8 mouse cellular contexts compared by ENCODE assay signal in genomic region chr10:22140665-22141280, GRCm38 (mm10). TPM values are rescaled to one million over a fixed set of nuclear protein-coding genes. Genes with fewer than 3 reads are reported as not detected.
DNase-seq lines count a peak whose midpoint lies in the region; ATAC-seq and TF ChIP-seq lines count a peak whose summit lies in the region.

No protein-coding gene starts in this region.

- no peaks in the 10 kb centered on the region for H3K4me1 ChIP-seq in embryonic fibroblast, embryonic 13.5 days (ENCODE audit: control insufficient read depth, insufficient read depth, low read length)
- no peaks in the 10 kb centered on the region; the same call in 1 of the 2 replicates for H3K4me1 ChIP-seq in heart, embryonic 13.5 days
- no peaks in the 10 kb centered on the region for H3K4me1 ChIP-seq in kidney, postnatal 0 days (replicated peaks; ENCODE audit: insufficient read depth, low read length)
- H3K4me1 ChIP-seq in liver, embryonic 15.5 days (replicated peaks): no peaks in the 10 kb centered on the region; the same call in 1 of the 2 replicates
- no peaks in the 10 kb centered on the region for H3K4me1 ChIP-seq in neural tube, embryonic 12.5 days

- peak overlapping the region; percentile 32 for H3K4me3 ChIP-seq in embryonic fibroblast, embryonic 13.5 days (ENCODE audit: insufficient read depth, low read length)
- H3K4me3 ChIP-seq in heart, embryonic 13.5 days: peak overlapping the region; percentile 56
- H3K4me3 ChIP-seq in kidney, postnatal 0 days (replicated peaks; ENCODE audit: low read depth, low read length): peak overlapping the region; percentile 34
- H3K4me3 ChIP-seq in liver, embryonic 15.5 days (replicated peaks): 0 out of 2 replicates have a peak overlapping the region, but pooled peaks have one; percentile 21
- peak overlapping the region; percentile 41 for H3K4me3 ChIP-seq in neural tube, embryonic 12.5 days

- H3K27ac ChIP-seq in embryonic fibroblast, embryonic 13.5 days (ENCODE audit: insufficient read depth, low read length): no peak overlapping the region
- H3K27ac ChIP-seq in heart, embryonic 13.5 days (replicated peaks): no peak overlapping the region
- no peak overlapping the region for H3K27ac ChIP-seq in kidney, postnatal 0 days
- H3K27ac ChIP-seq in liver, embryonic 15.5 days (replicated peaks): no peak overlapping the region
- no peak overlapping the region for H3K27ac ChIP-seq in neural tube, embryonic 12.5 days

- peak; percentile 25; the same call in 1 of the 2 replicates for TF ChIP-seq CTCF in embryonic fibroblast, embryonic 13.5 days (IDR thresholded peaks at IDR 0.05; ENCODE audit: borderline replicate concordance, insufficient read depth, low read length)
- peak; percentile 82 for TF ChIP-seq CTCF in kidney, postnatal 0 days (IDR thresholded peaks at IDR 0.05; ENCODE audit: low read depth)

- H3K36me3 ChIP-seq in heart, embryonic 13.5 days: 0 out of 2 replicates have a peak, but pooled peaks cover 2% of the 10 kb centered on the region
- no peaks in the 10 kb centered on the region for H3K36me3 ChIP-seq in kidney, postnatal 0 days (ENCODE audit: insufficient read depth, low read length)
- H3K36me3 ChIP-seq in liver, embryonic 15.5 days (replicated peaks): no peaks in the 10 kb centered on the region
- no peaks in the 10 kb centered on the region for H3K36me3 ChIP-seq in neural tube, embryonic 12.5 days

- WGBS in heart, embryonic 13.5 days: under 1% methylated on average over 19 of the region's 19 CpGs
- WGBS in kidney, postnatal 0 days: 0% methylated on average over 19 of the region's 19 CpGs
- WGBS in liver, embryonic 15.5 days (ENCODE audit: insufficient replicate concordance): 3% methylated on average over 19 of the region's 19 CpGs
- WGBS in neural tube, embryonic 12.5 days: under 1% methylated on average over 19 of the region's 19 CpGs

- DNase-seq in 416B (ENCODE audit: low read depth): peak; percentile 25
- DNase-seq in adrenal gland, postnatal 36 days: peak; percentile 84 to 85
- peak; percentile 90 for DNase-seq in kidney, postnatal 0 days (ENCODE audit: low spot score)
- DNase-seq in testis, postnatal 14 days (ENCODE audit: low spot score): peak; percentile 43

- H3K9ac ChIP-seq in heart, embryonic 13.5 days: peak overlapping the region; percentile 79
- peak overlapping the region; percentile 36; the same call in 1 of the 2 replicates for H3K9ac ChIP-seq in kidney, postnatal 0 days (ENCODE audit: low read depth, low read length)
- H3K9ac ChIP-seq in liver, embryonic 15.5 days: no peak overlapping the region
- peak overlapping the region; percentile 55 for H3K9ac ChIP-seq in neural tube, embryonic 12.5 days

- peak overlapping the region; percentile 83 for H3K4me2 ChIP-seq in heart, embryonic 13.5 days
- H3K4me2 ChIP-seq in kidney, postnatal 0 days (ENCODE audit: low read length): peak overlapping the region; percentile 66
- H3K4me2 ChIP-seq in liver, embryonic 15.5 days: peak overlapping the region; percentile 56
- H3K4me2 ChIP-seq in neural tube, embryonic 12.5 days (replicated peaks): peak overlapping the region; percentile 71

- peak; percentile 21; the same call in 1 of the 2 replicates for TF ChIP-seq POLR2A in embryonic fibroblast, embryonic 13.5 days (IDR thresholded peaks at IDR 0.05; ENCODE audit: low read depth, low read length)

- H3K27me3 ChIP-seq in heart, embryonic 13.5 days (replicated peaks): no peaks in the 10 kb centered on the region
- no peaks in the 10 kb centered on the region for H3K27me3 ChIP-seq in kidney, postnatal 0 days (ENCODE audit: insufficient read depth, low read length)
- H3K27me3 ChIP-seq in liver, embryonic 15.5 days: 0 out of 2 replicates have a peak, but pooled peaks cover 5% of the 10 kb centered on the region
- no peaks in the 10 kb centered on the region for H3K27me3 ChIP-seq in neural tube, embryonic 12.5 days (replicated peaks)

- no peaks in the 10 kb centered on the region for H3K9me3 ChIP-seq in heart, embryonic 13.5 days
- H3K9me3 ChIP-seq in kidney, postnatal 0 days (replicated peaks; ENCODE audit: low read length): no peaks in the 10 kb centered on the region
- no peaks in the 10 kb centered on the region for H3K9me3 ChIP-seq in liver, embryonic 15.5 days (replicated peaks)
- no peaks in the 10 kb centered on the region for H3K9me3 ChIP-seq in neural tube, embryonic 12.5 days

- no peak for ATAC-seq in heart, embryonic 13.5 days (ENCODE audit: extremely low read depth, insufficient number of reproducible peaks, low FRiP score, low TSS enrichment)
- ATAC-seq in kidney, postnatal 0 days (replicated peaks; ENCODE audit: low FRiP score, low read depth): peak; percentile 27; the same call in 1 of the 2 replicates
- ATAC-seq in liver, embryonic 15.5 days (ENCODE audit: insufficient read depth): no peak
- ATAC-seq in neural tube, embryonic 12.5 days (ENCODE audit: low FRiP score, low read depth): peak; percentile 86

RNA-seq across cellular contexts. Expression of gene E030030I06Rik, which starts 8.3 kb away (rescaled TPM):
- 10 to 100 TPM; 11.2 to 12.8 TPM for total RNA-seq in adrenal gland, postnatal 36 days (2021)
- 1.7 and 2.2 TPM in 2 replicates for polyA plus RNA-seq in embryonic fibroblast, embryonic 13.5 days (2011; ENCODE audit: insufficient read length, low read depth, missing spikeins)
- polyA plus RNA-seq in heart, embryonic 13.5 days (2015; fragmentation: Nextera tagmentation; extraction: Ambion mirVana): 12.3 and 16.2 TPM in 2 replicates
- polyA plus RNA-seq in kidney, postnatal 0 days (2015; fragmentation: Nextera tagmentation; extraction: Ambion mirVana): 37.1 and 37.8 TPM in 2 replicates
- polyA plus RNA-seq in liver, embryonic 15.5 days (2015; fragmentation: Nextera tagmentation; extraction: Ambion mirVana): 2.5 and 3.1 TPM in 2 replicates
- polyA plus RNA-seq in neural tube, embryonic 12.5 days (2016; fragmentation: Nextera tagmentation; extraction: Ambion mirVana): 11.1 and 14.7 TPM in 2 replicates

RNA-seq across cellular contexts. Expression of gene Raet1e, which starts 17.6 kb away (rescaled TPM):
- 1 to 10 TPM in 1 of 2 experiments, under 1 TPM in 1; 0.46 to 1.9 TPM for total RNA-seq in adrenal gland, postnatal 36 days (2021)
- polyA plus RNA-seq in embryonic fibroblast, embryonic 13.5 days (2011; ENCODE audit: insufficient read length, low read depth, missing spikeins): 39.7 and 56.9 TPM in 2 replicates
- polyA plus RNA-seq in heart, embryonic 13.5 days (2015; fragmentation: Nextera tagmentation; extraction: Ambion mirVana): 2.9 and 3.5 TPM in 2 replicates
- polyA plus RNA-seq in kidney, postnatal 0 days (2015; fragmentation: Nextera tagmentation; extraction: Ambion mirVana): 6.8 and 7.2 TPM in 2 replicates
- 2.3 and 2.6 TPM in 2 replicates for polyA plus RNA-seq in liver, embryonic 15.5 days (2015; fragmentation: Nextera tagmentation; extraction: Ambion mirVana)
- polyA plus RNA-seq in neural tube, embryonic 12.5 days (2016; fragmentation: Nextera tagmentation; extraction: Ambion mirVana): 4.9 and 5.8 TPM in 2 replicates

RNA-seq across cellular contexts. Expression of gene H60b, which starts 17.6 kb away (rescaled TPM):
- under 1 TPM in 1 of 2 experiments, not detected in 1; 0.46 TPM for total RNA-seq in adrenal gland, postnatal 36 days (2021)
- 0.77 and 4.3 TPM in 2 replicates for polyA plus RNA-seq in embryonic fibroblast, embryonic 13.5 days (2011; ENCODE audit: insufficient read length, low read depth, missing spikeins)
- polyA plus RNA-seq in heart, embryonic 13.5 days (2015; fragmentation: Nextera tagmentation; extraction: Ambion mirVana): 0.25 and 0.50 TPM in 2 replicates
- 0.88 TPM in 2 replicates for polyA plus RNA-seq in kidney, postnatal 0 days (2015; fragmentation: Nextera tagmentation; extraction: Ambion mirVana)
- polyA plus RNA-seq in liver, embryonic 15.5 days (2015; fragmentation: Nextera tagmentation; extraction: Ambion mirVana): 0.36 TPM in 1 of 2 replicates, not detected in the other
- polyA plus RNA-seq in neural tube, embryonic 12.5 days (2016; fragmentation: Nextera tagmentation; extraction: Ambion mirVana): 0.48 and 0.92 TPM in 2 replicates

Comparison
In these comparisons a context has a peak if more than half of its experiments do, and no peak if none do; other contexts are left out.
1. DNase-seq: peak in every context shown above with its lines; median percentile 90 in kidney, postnatal 0 days; 84 in adrenal gland, postnatal 36 days; 43 in testis, postnatal 14 days; 25 in 416B.
2. ATAC-seq: peak in kidney, postnatal 0 days (single experiment) and neural tube, embryonic 12.5 days (single experiment); none in heart, embryonic 13.5 days (single experiment) and liver, embryonic 15.5 days (single experiment).
3. Peak in every context shown above with its lines, with median percentiles within 50 percentile points of each other: H3K4me3 ChIP-seq and H3K4me2 ChIP-seq.